Mouse (Mus musculus): ENCODE data around the gene Mon1a. TPM values are rescaled to one million over a fixed set of nuclear protein-coding genes. Genes with fewer than 3 reads are reported as not detected.
A peak's percentile ranks its signal among the peaks of the same experiment; 100 is the strongest.

Mon1a gene
- 18.9 and 20.6 TPM in 2 replicates for polyA plus RNA-seq (2015; fragmentation: Nextera tagmentation; extraction: Ambion mirVana)

GRCm38 (mm10) chr9:107887804-107888266, at the start of gene Mon1a:
TSS of gene Mon1a (plus strand) at chr9:107888151.
- Histone ChIP-seq H3K4me1 (peaks cover 11% of the 10 kb centered on the region), H3K9me3 (replicated peaks) (no peaks in the 10 kb centered on the region), H3K4me3 (peak within 1 kb of the TSS; percentile 86), H3K4me2 (peak within 1 kb of the TSS; percentile 82), H3K27me3 (peaks cover 18% of the 10 kb centered on the region), H3K9ac (peak within 1 kb of the TSS; percentile 83), H3K27ac (peak within 1 kb of the TSS; percentile 68), H3K36me3 (ENCODE audit: poor library complexity, severe bottlenecking) (no peaks in the 10 kb centered on the region; the same call in 1 of the 2 replicates)
- WGBS, result under 1% methylated on average over 28 of the region's 28 CpGs
- peak; percentile 97 for ATAC-seq

GRCm38 (mm10) chr9:107838869-107839268, 49.1 kb upstream of the Mon1a start:
- Histone ChIP-seq H3K9ac (no peak overlapping the region), H3K27me3 (no peaks in the 10 kb centered on the region), H3K9me3 (replicated peaks) (no peaks in the 10 kb centered on the region), H3K4me3 (no peak overlapping the region), H3K4me2 (no peak overlapping the region), H3K4me1 (no peaks in the 10 kb centered on the region), H3K27ac (no peak overlapping the region), H3K36me3 (ENCODE audit: poor library complexity, severe bottlenecking) (peaks cover 31% of the 10 kb centered on the region)
- ATAC-seq, result no peak
- WGBS, result 98% methylated on average over 1 of the region's 1 CpGs

- Histone ChIP-seq H3K9me3 (replicated peaks) (no peaks in the 10 kb centered on the region), H3K27me3 (no peaks in the 10 kb centered on the region), H3K27ac (no peak overlapping the region), H3K9ac (no peak overlapping the region), H3K36me3 (ENCODE audit: poor library complexity, severe bottlenecking) (peaks cover 44% of the 10 kb centered on the region), H3K4me2 (no peak overlapping the region), H3K4me1 (no peaks in the 10 kb centered on the region), H3K4me3 (no peak overlapping the region)
- 97% methylated on average over 2 of the region's 2 CpGs for WGBS
- no peak for ATAC-seq
Observed at GRCm38 (mm10) chr9:107842709-107843108, 45.2 kb upstream of the Mon1a start.

GRCm38 (mm10) chr9:107848922-107849321, 39.0 kb upstream of the Mon1a start:
- no peak overlapping the region for H3K9ac ChIP-seq

GRCm38 (mm10) chr9:107858343-107858742, 29.6 kb upstream of the Mon1a start:
- WGBS, result 98% methylated on average over 3 of the region's 3 CpGs
- ATAC-seq, result no peak
- Histone ChIP-seq H3K27me3 (no peaks in the 10 kb centered on the region), H3K4me1 (no peaks in the 10 kb centered on the region), H3K36me3 (ENCODE audit: poor library complexity, severe bottlenecking) (peaks cover 28% of the 10 kb centered on the region), H3K9ac (no peak overlapping the region), H3K9me3 (replicated peaks) (no peaks in the 10 kb centered on the region), H3K4me3 (no peak overlapping the region), H3K4me2 (no peak overlapping the region), H3K27ac (no peak overlapping the region)

More at GRCm38 (mm10) chr9:107848922-107849321, 39.0 kb upstream of the Mon1a start:
- 98% methylated on average over 7 of the region's 7 CpGs for WGBS
- no peak overlapping the region for H3K4me2 ChIP-seq
- no peak overlapping the region for H3K27ac ChIP-seq
- ATAC-seq, result no peak
- no peaks in the 10 kb centered on the region for H3K9me3 ChIP-seq (replicated peaks)
- H3K36me3 ChIP-seq (ENCODE audit: poor library complexity, severe bottlenecking), result peaks cover 59% of the 10 kb centered on the region
- no peaks in the 10 kb centered on the region for H3K27me3 ChIP-seq
- H3K4me1 ChIP-seq, result no peaks in the 10 kb centered on the region
- no peak overlapping the region for H3K4me3 ChIP-seq

GRCm38 (mm10) chr9:107864493-107864892, 23.5 kb upstream of the Mon1a start:
- no peak for ATAC-seq

GRCm38 (mm10) chr9:107866081-107866480, 21.9 kb upstream of the Mon1a start:
- Histone ChIP-seq H3K4me3 (no peak overlapping the region), H3K4me1 (peaks cover 8% of the 10 kb centered on the region), H3K27me3 (no peaks in the 10 kb centered on the region), H3K9ac (no peak overlapping the region), H3K36me3 (ENCODE audit: poor library complexity, severe bottlenecking) (no peaks in the 10 kb centered on the region), H3K4me2 (no peak overlapping the region), H3K9me3 (replicated peaks) (no peaks in the 10 kb centered on the region), H3K27ac (no peak overlapping the region)
- no peak for ATAC-seq
- WGBS, result 95% methylated on average over 2 of the region's 2 CpGs

More at GRCm38 (mm10) chr9:107864493-107864892, 23.5 kb upstream of the Mon1a start:
- no peaks in the 10 kb centered on the region for H3K27me3 ChIP-seq
- H3K36me3 ChIP-seq (ENCODE audit: poor library complexity, severe bottlenecking), result peaks cover 5% of the 10 kb centered on the region
- H3K4me1 ChIP-seq, result peaks cover 3% of the 10 kb centered on the region; the same call in 1 of the 2 replicates
- H3K4me2 ChIP-seq, result no peak overlapping the region
- no peak overlapping the region for H3K9ac ChIP-seq
- H3K9me3 ChIP-seq (replicated peaks), result no peaks in the 10 kb centered on the region
- WGBS, result 81% methylated on average over 1 of the region's 1 CpGs
- no peak overlapping the region for H3K4me3 ChIP-seq
- H3K27ac ChIP-seq, result no peak overlapping the region

GRCm38 (mm10) chr9:107872350-107873098, 15.4 kb upstream of the Mon1a start:
- WGBS, result under 1% methylated on average over 72 of the region's 80 CpGs
- Histone ChIP-seq H3K9me3 (replicated peaks) (no peaks in the 10 kb centered on the region), H3K9ac (peak overlapping the region; percentile 99), H3K4me2 (peak overlapping the region; percentile 88), H3K36me3 (ENCODE audit: poor library complexity, severe bottlenecking) (no peaks in the 10 kb centered on the region), H3K4me1 (peaks cover 21% of the 10 kb centered on the region), H3K27ac (peak overlapping the region; percentile 95), H3K4me3 (peak overlapping the region; percentile 99), H3K27me3 (0 out of 2 replicates have a peak, but pooled peaks cover 2% of the 10 kb centered on the region)
- ATAC-seq, result peak; percentile 100

- WGBS, result 11% methylated on average over 14 of the region's 14 CpGs
- Histone ChIP-seq H3K27me3 (0 out of 2 replicates have a peak, but pooled peaks cover 3% of the 10 kb centered on the region), H3K4me3 (peak within 1 kb of the TSS; percentile 99), H3K4me2 (peak within 1 kb of the TSS; percentile 88), H3K4me1 (peaks cover 21% of the 10 kb centered on the region), H3K27ac (peak within 1 kb of the TSS; percentile 95), H3K9me3 (replicated peaks) (no peaks in the 10 kb centered on the region), H3K9ac (peak within 1 kb of the TSS; percentile 99), H3K36me3 (ENCODE audit: poor library complexity, severe bottlenecking) (no peaks in the 10 kb centered on the region)
- no peak for ATAC-seq
Observed at GRCm38 (mm10) chr9:107873137-107873536, 14.8 kb upstream of the Mon1a start, which contains the start of gene Rbm6. TSS of gene Rbm6 (minus strand) at chr9:107873237.

GRCm38 (mm10) chr9:107880411-107880810, 7.5 kb upstream of the Mon1a start:
- Histone ChIP-seq H3K4me3 (no peak overlapping the region), H3K4me1 (no peaks in the 10 kb centered on the region), H3K27me3 (peaks cover 16% of the 10 kb centered on the region), H3K36me3 (ENCODE audit: poor library complexity, severe bottlenecking) (no peaks in the 10 kb centered on the region), H3K9me3 (replicated peaks) (no peaks in the 10 kb centered on the region), H3K9ac (no peak overlapping the region), H3K27ac (no peak overlapping the region), H3K4me2 (no peak overlapping the region)
- 75% methylated on average over 4 of the region's 4 CpGs for WGBS
- no peak for ATAC-seq

GRCm38 (mm10) chr9:107888267-107888850, 408 bp downstream of the Mon1a start:
- Histone ChIP-seq H3K36me3 (ENCODE audit: poor library complexity, severe bottlenecking) (no peaks in the 10 kb centered on the region; the same call in 1 of the 2 replicates), H3K27me3 (peaks cover 18% of the 10 kb centered on the region), H3K4me3 (peak overlapping the region; percentile 86), H3K9me3 (replicated peaks) (no peaks in the 10 kb centered on the region), H3K4me1 (peaks cover 11% of the 10 kb centered on the region), H3K27ac (peak overlapping the region; percentile 68), H3K4me2 (peak overlapping the region; percentile 82), H3K9ac (peak overlapping the region; percentile 83)
- peak; percentile 75 for ATAC-seq
- 0% methylated on average over 18 of the region's 18 CpGs for whole genome bisulfite sequencing

- Histone ChIP-seq H3K36me3 (ENCODE audit: poor library complexity, severe bottlenecking) (no peaks in the 10 kb centered on the region; the same call in 1 of the 2 replicates), H3K9ac (no peak overlapping the region), H3K4me1 (peaks cover 11% of the 10 kb centered on the region), H3K4me3 (no peak overlapping the region), H3K9me3 (replicated peaks) (no peaks in the 10 kb centered on the region), H3K4me2 (no peak overlapping the region), H3K27ac (no peak overlapping the region), H3K27me3 (peaks cover 16% of the 10 kb centered on the region)
- no peak for ATAC-seq
- WGBS, result 90% methylated on average over 6 of the region's 6 CpGs
Observed at GRCm38 (mm10) chr9:107890260-107890659, 2.3 kb downstream of the Mon1a start.

Measured in forebrain, embryonic 13.5 days (tissue).